Mouse (Mus musculus) liver, embryonic 13.5 days (tissue): Measurements from ENCODE around the gene C2cd5. TPM values are rescaled to one million over a fixed set of nuclear protein-coding genes. Genes with fewer than 3 reads are reported as not detected.
A peak's percentile ranks its signal among the peaks of the same experiment; 100 is the strongest.
"Not testable (repeated sequence)": the region's sequence is repeated elsewhere in the genome, so short reads cannot be mapped to it uniquely, and the experiment has no call there.

ENCODE experiments used
- ATAC-seq: fragments of 200-750 bp; cut with Nextera tagmentation; 2 replicates; pipeline ENCODE4 v1.8.0; 2017; ENCODE audit warnings: low read depth, mild to moderate bottlenecking, moderate number of reproducible peaks, moderate library complexity
- DNase-seq: peaks from one replicate; pipeline ENCODE4 v3.0.0; 2022
- H3K27ac ChIP-seq: fragments of 300-500 bp; sonication (generic); 2 replicates; pipeline ENCODE4 v1.5.1; 2015; ENCODE audit warnings: moderate library complexity, mild to moderate bottlenecking, inconsistent platforms
- H3K27me3 ChIP-seq: fragments of 300-500 bp; sonication (generic); 2 replicates; pipeline ENCODE4 v1.6.1; 2015; ENCODE audit warnings: mild to moderate bottlenecking, inconsistent platforms
- H3K36me3 ChIP-seq: fragments of 300-500 bp; sonication (generic); 2 replicates; pipeline ENCODE4 v1.6.1; 2015; ENCODE audit warnings: mild to moderate bottlenecking, inconsistent platforms
- H3K4me1 ChIP-seq: fragments of 300-500 bp; sonication (generic); replicated peaks from 2 replicates; pipeline ENCODE4 v1.6.1; 2015; ENCODE audit warnings: inconsistent platforms
- H3K4me2 ChIP-seq: fragments of 300-500 bp; sonication (generic); 2 replicates; pipeline ENCODE4 v1.6.1; 2015; ENCODE audit warnings: inconsistent platforms, mild to moderate bottlenecking, moderate library complexity
- H3K4me3 ChIP-seq: fragments of 300-500 bp; sonication (generic); replicated peaks from 2 replicates; pipeline ENCODE4 v1.5.1; 2015; ENCODE audit warnings: mild to moderate bottlenecking, inconsistent platforms
- H3K9ac ChIP-seq: fragments of 300-500 bp; sonication (generic); 2 replicates; pipeline ENCODE4 v1.6.1; 2015; ENCODE audit warnings: mild to moderate bottlenecking, inconsistent platforms
- H3K9me3 ChIP-seq: fragments of 300-500 bp; sonication (generic); replicated peaks from 2 replicates; pipeline ENCODE4 v1.6.1; 2016; ENCODE audit warnings: inconsistent platforms
- WGBS: fragments of 180-500 bp; shearing (Covaris S2); methylation state at CpG from one replicate; pipeline ENCODE4 v1.1.7; 2015; ENCODE audit not compliant: insufficient replicate concordance; 5-methylcytosine and 5-hydroxymethylcytosine counted together
- polyA plus RNA-seq: library from polyadenylated mRNA; unstranded; fragments of >200 nt; fragmentation: Nextera tagmentation; extraction: Ambion mirVana; gene quantifications from 2 replicates; pipeline ENCODE4 v1.2.1, GENCODE M21; 2015

The C2cd5 gene
- polyA plus RNA-seq, 1 experiment from 2014 or later = 15.2 TPM

DNA sequence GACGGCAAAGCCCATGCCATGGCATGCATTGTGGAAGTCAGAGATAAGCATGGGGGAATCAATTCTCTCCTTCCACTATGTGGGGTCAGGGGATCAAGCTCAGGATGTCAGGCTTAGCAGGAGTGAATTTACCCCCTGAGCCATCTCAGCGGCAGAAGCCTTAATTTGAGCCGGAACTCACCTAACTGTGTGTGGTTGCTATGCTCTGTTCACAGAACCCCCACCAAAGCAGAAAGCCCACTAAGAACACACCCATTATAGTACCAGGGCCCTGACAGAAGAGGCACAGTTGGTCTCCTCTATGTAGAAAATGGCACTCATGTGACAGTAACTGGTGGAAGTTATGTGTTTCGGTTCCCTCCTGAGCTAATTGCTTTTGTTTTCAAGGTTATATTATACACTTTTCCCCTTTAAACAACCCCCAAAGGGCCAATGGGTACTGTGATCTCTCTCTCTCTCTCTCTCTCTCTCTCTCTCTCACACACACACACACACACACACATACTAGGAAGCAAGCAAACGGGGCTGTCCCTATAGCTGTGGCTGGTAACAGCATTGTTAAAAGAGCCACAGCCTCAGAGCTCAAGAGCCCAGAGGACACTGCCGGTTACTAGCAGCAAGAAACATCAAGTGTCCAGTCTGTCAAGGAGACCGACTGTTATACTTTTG lies 108.4 kb downstream of the C2cd5 start:
- DNase-seq (no peak), ATAC-seq (no peak)
- H3K9me3 ChIP-seq = no peaks in the 10 kb centered on the region
- H3K4me3 ChIP-seq = no peak overlapping the region
- 41% methylated on average over 7 of the region's 7 CpGs for WGBS
- no peaks in the 10 kb centered on the region for H3K27me3 ChIP-seq
- H3K4me2 ChIP-seq = no peak overlapping the region
- no peak overlapping the region for H3K27ac ChIP-seq
- H3K4me1 ChIP-seq = no peaks in the 10 kb centered on the region
- no peak overlapping the region for H3K9ac ChIP-seq
- no peaks in the 10 kb centered on the region for H3K36me3 ChIP-seq

DNA sequence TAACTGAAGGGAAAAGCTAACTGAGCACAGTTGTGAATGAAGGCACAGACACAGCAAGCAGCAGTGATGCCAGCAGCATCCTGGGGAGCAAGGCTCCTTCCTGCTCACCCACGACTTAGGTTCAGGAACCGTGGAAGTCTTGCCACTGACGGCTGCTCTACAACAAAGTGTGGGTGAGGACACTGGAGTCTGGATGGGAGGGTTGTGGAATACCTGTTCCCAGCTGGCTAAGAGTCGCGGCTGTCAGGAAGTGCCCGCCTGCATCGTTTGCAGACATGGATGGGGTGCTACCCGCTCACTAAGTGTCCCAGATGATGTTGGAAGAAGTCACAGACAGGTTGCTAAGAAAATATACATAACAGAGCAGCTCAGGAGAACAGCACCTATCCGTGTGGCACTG lies 109.4 kb downstream of the C2cd5 start:
- H3K9ac ChIP-seq = no peak overlapping the region
- H3K9me3 ChIP-seq = no peaks in the 10 kb centered on the region
- no peaks in the 10 kb centered on the region for H3K27me3 ChIP-seq
- 65% methylated on average over 9 of the region's 9 CpGs for WGBS
- H3K4me3 ChIP-seq = no peak overlapping the region
- no peak overlapping the region for H3K27ac ChIP-seq
- no peak for DNase-seq
- no peaks in the 10 kb centered on the region for H3K36me3 ChIP-seq
- no peaks in the 10 kb centered on the region for H3K4me1 ChIP-seq
- ATAC-seq = no peak
- no peak overlapping the region for H3K4me2 ChIP-seq

DNA sequence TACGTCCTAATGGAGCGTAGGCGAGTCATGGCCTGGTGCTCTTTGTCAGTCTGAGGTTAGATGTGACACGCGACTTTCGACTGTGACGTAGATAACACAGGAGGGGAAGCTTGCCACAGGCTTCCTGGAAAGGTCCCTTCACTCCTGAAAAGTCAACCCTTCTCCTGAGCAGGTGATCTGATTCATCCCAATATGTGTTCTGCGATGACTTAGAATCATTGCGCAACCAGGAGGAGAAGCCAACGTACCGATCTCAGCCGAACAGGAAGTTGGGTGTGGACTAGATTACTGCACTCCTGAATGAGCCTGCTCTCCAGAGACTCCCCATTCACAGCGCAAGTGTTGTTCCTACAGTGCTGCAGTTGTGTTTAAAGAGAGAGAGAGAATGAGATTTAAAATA lies 110.4 kb downstream of the C2cd5 start:
- Histone ChIP-seq H3K27me3 (no peaks in the 10 kb centered on the region), H3K9me3 (no peaks in the 10 kb centered on the region), H3K36me3 (no peaks in the 10 kb centered on the region), H3K4me1 (no peaks in the 10 kb centered on the region), H3K27ac (no peak overlapping the region), H3K4me3 (no peak overlapping the region), H3K4me2 (no peak overlapping the region), H3K9ac (no peak overlapping the region)
- no peak for DNase-seq
- WGBS = 40% methylated on average over 13 of the region's 13 CpGs
- no peak for ATAC-seq

DNA sequence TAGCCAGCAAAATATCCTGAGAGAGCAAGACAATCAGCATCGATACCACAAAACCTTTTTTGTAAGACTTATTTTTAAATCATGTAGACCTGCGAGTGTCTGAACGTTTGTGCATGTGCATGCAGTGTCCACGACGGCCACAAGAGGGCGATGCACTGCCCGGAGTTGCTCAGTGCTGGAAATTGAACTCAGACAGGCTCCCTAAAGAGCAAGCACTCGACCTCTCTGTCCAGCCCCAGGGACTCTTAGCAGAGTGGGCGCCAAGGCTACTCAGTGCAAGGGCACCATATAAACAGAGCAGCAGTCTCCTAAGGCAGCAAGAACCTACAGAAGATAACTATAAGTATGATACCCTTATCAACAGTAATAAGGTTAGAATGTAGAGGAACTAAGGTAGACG lies 111.2 kb downstream of the C2cd5 start:
- Histone ChIP-seq H3K4me1 (no peaks in the 10 kb centered on the region), H3K4me2 (no peak overlapping the region), H3K9ac (no peak overlapping the region), H3K27ac (no peak overlapping the region), H3K27me3 (no peaks in the 10 kb centered on the region), H3K36me3 (no peaks in the 10 kb centered on the region), H3K9me3 (no peaks in the 10 kb centered on the region), H3K4me3 (no peak overlapping the region)
- peak; percentile 42 for DNase-seq
- ATAC-seq = peak; percentile 57; the same call in 1 of the 2 replicates
- 18% methylated on average over 10 of the region's 10 CpGs for WGBS

DNA sequence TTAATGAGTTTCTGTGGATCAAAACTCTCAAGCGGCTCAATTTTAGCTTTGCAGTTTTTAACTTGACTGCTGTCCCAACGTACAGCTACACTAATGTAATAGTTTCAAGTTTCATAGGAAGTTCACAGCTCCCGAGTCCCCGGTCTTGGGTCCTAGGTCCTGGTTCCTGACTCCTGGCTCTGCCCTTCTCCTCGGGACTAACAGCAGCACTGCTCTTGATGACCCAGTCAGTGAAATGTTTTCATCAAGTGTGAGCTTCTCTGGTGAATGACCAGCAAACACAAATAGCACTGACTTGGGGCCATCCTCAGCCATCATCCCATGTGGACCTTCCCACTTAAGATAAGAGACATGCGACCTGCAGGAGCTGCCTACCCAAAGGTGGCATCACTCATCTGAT lies 111.7 kb downstream of the C2cd5 start:
- no peak overlapping the region for H3K27ac ChIP-seq
- no peaks in the 10 kb centered on the region for H3K4me1 ChIP-seq
- no peak for ATAC-seq
- H3K36me3 ChIP-seq = no peaks in the 10 kb centered on the region
- H3K4me2 ChIP-seq = no peak overlapping the region
- H3K9me3 ChIP-seq = no peaks in the 10 kb centered on the region
- 58% methylated on average over 6 of the region's 6 CpGs for WGBS
- H3K4me3 ChIP-seq = no peak overlapping the region
- no peaks in the 10 kb centered on the region for H3K27me3 ChIP-seq
- H3K9ac ChIP-seq = no peak overlapping the region
- no peak for DNase-seq

DNA sequence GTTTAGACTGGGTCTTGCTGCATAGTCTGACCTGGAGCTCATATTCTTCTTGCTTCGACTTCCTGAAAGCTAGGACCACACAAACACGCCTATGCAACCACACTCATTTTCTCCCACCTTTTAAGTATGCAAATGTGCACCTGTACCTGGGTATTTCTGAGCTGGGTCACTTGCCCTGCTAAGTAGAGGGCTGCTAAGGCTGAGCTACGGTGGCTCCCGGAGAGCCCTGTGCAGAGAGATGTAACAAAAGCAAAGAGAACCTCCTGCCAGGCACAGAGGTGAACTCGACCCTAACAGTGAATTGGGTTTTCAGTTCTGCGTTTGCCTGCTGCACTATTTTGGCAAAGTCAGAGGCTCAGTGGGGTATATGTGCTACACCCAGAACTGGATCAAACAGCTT lies 112.3 kb downstream of the C2cd5 start:
- no peaks in the 10 kb centered on the region for H3K27me3 ChIP-seq
- 66% methylated on average over 6 of the region's 6 CpGs for WGBS
- H3K27ac ChIP-seq = no peak overlapping the region
- H3K9me3 ChIP-seq = no peaks in the 10 kb centered on the region
- ATAC-seq (no peak), DNase-seq (no peak)
- no peaks in the 10 kb centered on the region for H3K4me1 ChIP-seq
- H3K4me3 ChIP-seq = no peak overlapping the region
- no peak overlapping the region for H3K9ac ChIP-seq
- no peak overlapping the region for H3K4me2 ChIP-seq
- H3K36me3 ChIP-seq = no peaks in the 10 kb centered on the region

DNA sequence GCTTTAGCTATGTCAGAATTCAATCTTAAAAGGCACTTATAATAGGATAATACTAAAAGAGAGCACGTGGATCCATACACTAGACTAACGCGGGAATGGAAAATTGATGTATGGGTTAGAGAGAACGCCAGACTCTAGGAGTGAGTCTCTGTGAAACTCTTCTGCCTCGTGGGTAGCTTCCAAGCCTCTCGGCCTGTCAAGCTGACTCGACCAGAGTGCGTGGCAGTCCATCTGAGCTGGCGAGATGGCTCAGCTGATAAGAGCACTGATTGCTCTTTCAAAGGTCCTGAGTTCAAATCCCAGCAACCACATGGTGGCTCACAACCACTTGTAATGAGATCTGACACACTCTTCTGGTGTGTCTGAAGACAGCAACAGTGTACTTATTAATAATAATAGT lies 113.2 kb downstream of the C2cd5 start:
- not testable (repeated sequence) for H3K27me3 ChIP-seq, H3K9me3 ChIP-seq, ATAC-seq, H3K27ac ChIP-seq, DNase-seq, H3K4me2 ChIP-seq, H3K4me1 ChIP-seq, H3K9ac ChIP-seq, H3K36me3 ChIP-seq, H3K4me3 ChIP-seq
- 67% methylated on average over 9 of the region's 9 CpGs for WGBS

DNA sequence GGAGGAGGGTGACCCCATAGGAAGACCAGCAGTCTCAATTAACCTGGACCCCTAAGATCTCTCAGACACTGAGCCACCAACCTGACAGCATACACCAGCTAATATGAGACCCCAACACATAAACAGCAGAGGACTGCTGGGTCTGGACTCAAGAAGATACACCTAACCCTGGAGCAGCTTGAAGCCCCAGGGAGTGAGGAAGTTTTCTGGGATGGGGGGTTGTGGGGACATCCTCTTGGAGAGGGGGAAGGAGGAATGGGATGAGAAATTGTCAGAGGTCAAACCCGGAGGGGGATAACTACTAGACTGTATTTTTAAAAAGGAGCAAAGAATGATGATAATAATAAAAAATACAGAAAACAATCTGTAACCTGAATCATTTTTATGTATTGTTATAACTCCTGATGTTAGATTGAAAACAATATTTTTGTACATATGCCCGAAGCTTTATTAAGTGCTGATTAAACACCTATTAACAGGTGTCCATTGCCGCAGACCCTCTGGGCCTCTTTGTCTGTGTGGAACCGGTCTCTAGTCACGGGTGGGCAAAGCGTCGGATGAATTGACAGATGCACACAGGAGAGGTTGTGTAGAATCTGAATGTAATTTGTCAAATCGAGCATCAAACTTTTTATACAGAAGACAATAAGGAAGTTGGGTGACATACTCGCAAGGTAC lies 114.2 kb downstream of the C2cd5 start:
- not testable (repeated sequence) for H3K4me2 ChIP-seq, ATAC-seq, H3K4me3 ChIP-seq, H3K9me3 ChIP-seq, DNase-seq, H3K27me3 ChIP-seq, H3K27ac ChIP-seq, H3K4me1 ChIP-seq, H3K36me3 ChIP-seq, H3K9ac ChIP-seq
- 78% methylated on average over 9 of the region's 9 CpGs for WGBS

DNA sequence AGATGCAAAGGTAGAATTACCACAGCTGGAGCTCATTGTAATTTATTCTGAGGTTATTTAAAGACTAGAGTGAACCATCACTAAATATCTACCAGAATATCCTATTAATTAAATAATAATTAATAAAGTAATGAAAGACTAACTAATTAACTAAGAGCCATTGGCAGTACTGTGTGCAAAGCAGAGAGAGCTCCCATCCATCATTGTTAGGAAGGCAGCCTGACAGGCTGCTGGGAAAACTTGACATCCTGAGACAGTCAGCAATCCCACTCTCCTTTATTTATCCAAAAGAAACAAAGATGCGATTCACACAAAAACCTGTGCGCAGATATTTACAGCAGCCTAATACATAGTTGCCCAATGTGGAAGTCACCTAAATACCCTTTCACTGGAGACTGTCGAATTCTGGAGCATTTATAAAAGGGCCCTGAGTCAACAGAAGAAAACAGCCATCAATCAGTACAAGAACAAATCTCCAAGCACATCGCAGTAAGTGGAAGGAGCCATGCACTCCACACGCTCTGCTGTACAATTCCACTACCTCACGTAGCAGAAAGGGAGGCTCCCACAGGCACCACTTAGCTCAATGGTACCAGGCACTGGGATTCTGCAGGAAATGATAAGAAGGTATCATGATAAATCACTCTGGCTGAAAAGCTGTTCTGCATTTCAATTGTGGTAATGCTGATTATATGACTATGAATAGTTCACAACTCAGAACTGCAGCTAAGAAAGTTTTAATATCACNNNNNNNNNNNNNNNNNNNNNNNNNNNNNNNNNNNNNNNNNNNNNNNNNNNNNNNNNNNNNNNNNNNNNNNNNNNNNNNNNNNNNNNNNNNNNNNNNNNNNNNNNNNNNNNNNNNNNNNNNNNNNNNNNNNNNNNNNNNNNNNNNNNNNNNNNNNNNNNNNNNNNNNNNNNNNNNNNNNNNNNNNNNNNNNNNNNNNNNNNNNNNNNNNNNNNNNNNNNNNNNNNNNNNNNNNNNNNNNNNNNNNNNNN lies 120.0 kb downstream of the C2cd5 start:
- 42% methylated on average over 6 of the region's 6 CpGs for WGBS
- ATAC-seq = no peak
- no peak overlapping the region for H3K27ac ChIP-seq
- no peak overlapping the region for H3K4me2 ChIP-seq
- no peaks in the 10 kb centered on the region for H3K36me3 ChIP-seq
- H3K4me1 ChIP-seq = no peaks in the 10 kb centered on the region
- DNase-seq = no peak
- no peaks in the 10 kb centered on the region for H3K27me3 ChIP-seq
- no peak overlapping the region for H3K9ac ChIP-seq
- H3K9me3 ChIP-seq = no peaks in the 10 kb centered on the region
- no peak overlapping the region for H3K4me3 ChIP-seq

DNA sequence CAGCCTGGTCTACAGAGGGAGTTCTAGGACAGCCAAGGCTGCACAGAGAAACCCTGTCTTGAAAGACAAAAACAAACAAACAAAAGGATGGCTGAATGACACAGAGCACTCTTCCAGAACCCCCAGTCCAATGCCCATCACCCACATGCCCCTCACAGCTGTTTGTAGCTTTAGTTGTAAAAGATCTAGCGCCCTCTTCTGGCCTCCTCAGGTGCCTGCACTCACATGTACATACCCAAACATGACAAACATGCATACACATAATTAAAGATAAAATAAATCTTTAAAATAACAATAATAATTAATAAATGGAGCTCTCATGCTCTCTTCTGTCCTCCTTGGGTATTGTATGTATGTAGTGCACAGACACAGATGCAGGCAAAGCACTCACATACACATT lies 122.7 kb downstream of the C2cd5 start:
- Histone ChIP-seq H3K4me1 (no peaks in the 10 kb centered on the region), H3K9ac (no peak overlapping the region), H3K27me3 (no peaks in the 10 kb centered on the region), H3K4me3 (no peak overlapping the region), H3K27ac (no peak overlapping the region), H3K4me2 (no peak overlapping the region), H3K9me3 (no peaks in the 10 kb centered on the region), H3K36me3 (no peaks in the 10 kb centered on the region)
- ATAC-seq (no peak), DNase-seq (no peak)
- 37% methylated on average over 1 of the region's 1 CpGs for WGBS

DNA sequence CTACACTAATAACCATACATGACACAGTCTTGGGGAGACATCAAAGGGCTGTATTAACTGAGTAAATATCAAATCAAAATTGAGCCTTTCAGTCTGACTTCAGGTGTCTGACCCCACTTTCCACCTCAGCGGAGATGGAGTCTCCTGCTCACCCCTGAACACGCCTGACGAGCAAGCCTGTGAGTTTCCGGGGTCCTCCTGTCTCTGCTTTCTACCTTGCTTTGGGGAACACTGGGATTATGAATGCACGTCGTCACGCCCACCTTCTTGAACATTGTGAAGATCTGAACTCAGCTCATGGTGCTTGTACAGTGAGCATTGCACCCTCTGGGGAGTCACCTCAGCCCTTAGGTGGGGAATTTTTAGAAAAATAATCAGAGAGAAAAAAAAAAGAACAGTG lies 126.7 kb downstream of the C2cd5 start:
- no peak for DNase-seq
- Histone ChIP-seq H3K9me3 (no peaks in the 10 kb centered on the region), H3K9ac (no peak overlapping the region), H3K27ac (no peak overlapping the region), H3K4me1 (no peaks in the 10 kb centered on the region), H3K4me3 (no peak overlapping the region), H3K4me2 (no peak overlapping the region), H3K36me3 (no peaks in the 10 kb centered on the region), H3K27me3 (no peaks in the 10 kb centered on the region)
- 75% methylated on average over 7 of the region's 7 CpGs for WGBS
- ATAC-seq = no peak
